Mouse (Mus musculus) thymus, adult 2 months (tissue): ENCODE measurements around the gene Pnpla2. TPM values are rescaled to one million over a fixed set of nuclear protein-coding genes. Genes with fewer than 3 reads are reported as not detected.
A peak's percentile ranks its signal among the peaks of the same experiment; 100 is the strongest.
"Not testable (repeated sequence)": the region's sequence is repeated elsewhere in the genome, so short reads cannot be mapped to it uniquely, and the experiment has no call there.

Source experiments
- DNase-seq: peaks from one replicate; pipeline ENCODE4 v3.0.0; 2021
- H3K27ac ChIP-seq: fragments of 200-500 bp; 2 replicates; pipeline ENCODE4 v1.5.1; 2012; ENCODE audit warnings: low read length, control low read depth; ENCODE audit not compliant: control insufficient read depth, insufficient read depth
- H3K27me3 ChIP-seq: fragments of 200-500 bp; 2 replicates; pipeline ENCODE4 v1.6.1; 2012; ENCODE audit warnings: mild to moderate bottlenecking, low read length, moderate library complexity, mixed read lengths; ENCODE audit not compliant: control insufficient read depth, insufficient read depth
- H3K36me3 ChIP-seq: fragments of 200-500 bp; 2 replicates; pipeline ENCODE4 v1.6.1; 2012; ENCODE audit warnings: mild to moderate bottlenecking, low read length, moderate library complexity; ENCODE audit not compliant: control insufficient read depth, insufficient read depth
- H3K4me1 ChIP-seq: fragments of 200-500 bp; replicated peaks from 2 replicates; pipeline ENCODE4 v1.6.1; 2012; ENCODE audit warnings: low read length; ENCODE audit not compliant: control insufficient read depth, insufficient read depth
- H3K4me3 ChIP-seq: fragments of 200-500 bp; 2 replicates; pipeline ENCODE4 v1.5.1; 2012; ENCODE audit warnings: mild to moderate bottlenecking, low read length, control low read depth, moderate library complexity; ENCODE audit not compliant: control insufficient read depth, insufficient read depth
- CTCF ChIP-seq: fragments of 200-500 bp; IDR thresholded peaks from 2 replicates; pipeline ENCODE4 v1.5.1; 2012; ENCODE audit warnings: mild to moderate bottlenecking, control low read depth, low read length, moderate library complexity, borderline replicate concordance; ENCODE audit not compliant: control insufficient read depth, poor library complexity, insufficient read depth; ENCODE audit errors: extremely low read depth
- POLR2A ChIP-seq: fragments of 200-500 bp; IDR thresholded peaks from 2 replicates; pipeline ENCODE4 v1.6.1; 2012; ENCODE audit warnings: mild to moderate bottlenecking, low read length, control low read depth, moderate library complexity; ENCODE audit not compliant: control insufficient read depth, poor library complexity, insufficient read depth; ENCODE audit errors: extremely low read depth
- WGBS: fragments of 180-500 bp; shearing (Covaris S2); methylation state at CpG from one replicate; pipeline ENCODE4 v1.1.7; 2018; 5-methylcytosine and 5-hydroxymethylcytosine counted together
- polyA plus RNA-seq: library from polyadenylated mRNA; depleted of rRNA; stranded (reverse); fragments of >200 nt; gene quantifications from 2 replicates; pipeline ENCODE4 v1.2.3, GENCODE M21; 2012; rRNA removed

Gene Pnpla2
- 256 and 296 TPM in 2 replicates for polyA plus RNA-seq

DNA sequence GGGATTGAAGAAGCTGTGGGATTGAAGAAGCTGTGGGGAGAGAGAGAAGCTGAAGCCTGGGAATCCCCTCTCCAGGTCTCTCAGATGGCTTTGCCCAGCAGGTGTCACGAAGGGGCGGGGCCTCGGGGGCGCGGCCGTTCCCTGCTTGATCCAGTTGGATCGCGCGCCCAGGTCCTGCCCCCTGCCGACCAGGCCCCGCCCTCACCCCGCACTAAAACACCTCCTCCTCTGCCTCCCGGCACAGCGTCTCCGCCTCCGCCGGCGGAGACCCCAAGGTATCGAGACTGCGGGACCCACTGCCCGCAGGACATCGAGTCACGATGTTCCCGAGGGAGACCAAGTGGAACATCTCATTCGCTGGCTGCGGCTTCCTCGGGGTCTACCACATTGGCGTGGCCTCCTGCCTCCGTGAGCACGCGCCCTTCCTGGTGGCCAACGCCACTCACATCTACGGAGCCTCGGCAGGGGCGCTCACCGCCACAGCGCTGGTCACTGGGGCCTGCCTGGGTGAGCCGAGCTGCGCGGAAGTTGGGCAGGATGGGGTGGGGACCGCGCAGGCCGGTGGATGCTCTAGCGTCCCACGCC is at the start of gene Pnpla2:
Pnpla2 (plus strand) TSS at position 232 of the 585 bp plus-strand sequence.
- 0 out of 2 replicates have a peak, but pooled peaks have one; percentile 42 for TF ChIP-seq CTCF
- TF ChIP-seq POLR2A: peak; percentile 94
- DNase-seq: peak; percentile 96
- H3K4me1 ChIP-seq: peaks cover 20% of the 10 kb centered on the region
- H3K27ac ChIP-seq: peak within 1 kb of the TSS; percentile 11; the same call in 1 of the 2 replicates
- under 1% methylated on average over 44 of the region's 45 CpGs for WGBS
- H3K4me3 ChIP-seq: peak within 1 kb of the TSS; percentile 67
- H3K27me3 ChIP-seq: no peaks in the 10 kb centered on the region
- no peaks in the 10 kb centered on the region for H3K36me3 ChIP-seq

DNA sequence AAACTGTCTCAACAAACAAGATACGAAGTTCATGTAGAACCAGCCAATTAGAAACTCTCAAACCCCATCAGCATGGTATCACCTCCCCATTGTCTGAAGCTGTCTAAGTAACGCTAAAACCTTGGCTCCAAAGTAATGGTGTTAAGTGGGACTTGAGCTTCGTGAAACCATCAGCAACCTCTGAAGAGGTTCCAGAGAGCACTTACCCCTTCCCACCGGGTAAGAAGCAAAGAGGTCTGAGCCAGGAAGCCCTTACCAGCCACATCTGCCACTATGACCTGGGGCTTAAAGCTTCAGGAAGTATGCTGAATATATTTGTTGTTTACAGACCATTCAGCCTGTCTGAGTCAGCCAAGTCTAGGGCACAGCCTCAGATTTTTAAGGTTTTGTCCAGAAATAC is 49.5 kb upstream of the Pnpla2 start:
- DNase-seq: no peak
- Histone ChIP-seq H3K36me3 (peaks cover 22% of the 10 kb centered on the region), H3K27ac (no peak overlapping the region), H3K4me1 (peaks cover 3% of the 10 kb centered on the region; the same call in 1 of the 2 replicates), H3K27me3 (no peaks in the 10 kb centered on the region), H3K4me3 (no peak overlapping the region)
- WGBS: 82% methylated on average over 4 of the region's 4 CpGs
- TF ChIP-seq POLR2A (no peak), CTCF (no peak)

DNA sequence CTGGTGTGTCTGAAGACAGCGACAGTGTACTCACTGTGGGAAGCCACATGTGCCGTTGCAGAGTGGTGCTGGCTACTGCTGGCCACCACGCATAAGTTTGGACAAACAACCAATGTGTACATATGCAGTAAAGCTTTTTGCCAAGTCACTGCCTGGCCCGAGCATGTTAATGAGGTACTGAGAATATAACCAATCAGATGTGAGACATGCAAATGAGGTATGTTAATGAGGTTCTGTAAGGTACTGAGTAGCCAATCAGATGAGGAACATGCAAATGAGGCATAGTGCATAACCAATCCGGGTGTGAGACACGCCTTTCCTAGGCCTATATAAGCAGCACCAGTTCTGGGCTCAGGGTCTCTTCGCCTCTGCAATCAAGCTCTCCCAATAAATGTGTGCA is 47.3 kb upstream of the Pnpla2 start:
- not testable (repeated sequence) for H3K27ac ChIP-seq, H3K4me3 ChIP-seq, H3K36me3 ChIP-seq, H3K27me3 ChIP-seq, DNase-seq, H3K4me1 ChIP-seq
- over 99% methylated on average over 7 of the region's 7 CpGs for WGBS

GRCm38 (mm10) chr7:141408833-141409232 is 46.2 kb upstream of the Pnpla2 start:
- Histone ChIP-seq H3K27me3 (no peaks in the 10 kb centered on the region), H3K36me3 (peaks cover 4% of the 10 kb centered on the region; the same call in 1 of the 2 replicates), H3K4me3 (no peak overlapping the region), H3K4me1 (peaks cover 11% of the 10 kb centered on the region), H3K27ac (no peak overlapping the region)
- peak; percentile 79 for DNase-seq
- WGBS: 24% methylated on average over 11 of the region's 11 CpGs
- TF ChIP-seq POLR2A (no peak), CTCF (peak; percentile 86)

DNA sequence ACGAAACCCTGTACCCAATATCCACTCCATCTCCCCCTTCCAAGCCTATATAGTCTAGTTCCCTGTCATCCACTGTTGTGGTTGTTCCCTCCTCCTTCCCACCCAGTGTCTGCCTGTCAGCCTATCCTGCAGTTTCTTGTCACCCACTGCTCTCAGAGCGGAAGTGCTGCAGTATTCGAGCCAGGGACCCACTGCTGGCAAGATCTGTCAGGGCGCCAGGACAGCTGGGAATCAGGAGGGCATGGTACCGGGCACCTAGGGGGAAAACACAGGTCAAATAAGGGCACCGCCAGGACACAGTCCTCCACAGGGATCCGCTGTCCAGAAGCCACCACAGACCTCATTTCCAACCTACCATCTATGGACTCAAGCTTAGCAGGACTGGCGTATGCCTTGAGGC is 44.4 kb upstream of the Pnpla2 start:
- H3K4me1 ChIP-seq: peaks cover 15% of the 10 kb centered on the region
- no peak for DNase-seq
- H3K27ac ChIP-seq: no peak overlapping the region
- 97% methylated on average over 8 of the region's 8 CpGs for WGBS
- H3K27me3 ChIP-seq: no peaks in the 10 kb centered on the region
- TF ChIP-seq CTCF (no peak), POLR2A (no peak)
- no peak overlapping the region for H3K4me3 ChIP-seq
- H3K36me3 ChIP-seq: peaks cover 4% of the 10 kb centered on the region; the same call in 1 of the 2 replicates

GRCm38 (mm10) chr7:141411667-141412066 is 43.3 kb upstream of the Pnpla2 start:
- H3K36me3 ChIP-seq: peaks cover 4% of the 10 kb centered on the region; the same call in 1 of the 2 replicates
- no peaks in the 10 kb centered on the region for H3K27me3 ChIP-seq
- 96% methylated on average over 1 of the region's 1 CpGs for WGBS
- H3K4me1 ChIP-seq: peaks cover 15% of the 10 kb centered on the region
- no peak for DNase-seq
- no peak overlapping the region for H3K4me3 ChIP-seq
- no peak overlapping the region for H3K27ac ChIP-seq
- TF ChIP-seq POLR2A: no peak
- no peak for TF ChIP-seq CTCF

DNA sequence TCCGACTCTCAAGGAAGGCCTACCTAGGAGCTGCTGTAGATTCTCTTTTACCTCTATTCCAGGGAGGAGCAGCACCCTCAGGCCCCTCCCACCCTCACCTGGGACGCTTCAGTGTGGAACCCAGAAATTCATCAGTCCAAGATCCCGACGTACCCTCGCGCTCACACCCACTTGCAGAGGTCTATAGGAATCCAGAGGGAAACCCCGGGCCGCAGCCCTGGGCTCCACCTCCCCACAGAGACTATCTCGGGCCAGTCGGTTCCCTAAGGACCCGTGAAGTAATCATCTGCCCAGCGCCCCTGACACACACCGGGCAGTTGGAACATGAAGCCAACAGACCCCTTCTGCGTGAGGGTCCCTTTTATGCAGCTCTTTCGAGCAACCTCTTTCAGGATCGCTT is 41.7 kb upstream of the Pnpla2 start:
- Histone ChIP-seq H3K4me3 (peak overlapping the region; percentile 94), H3K27ac (peak overlapping the region; percentile 14; the same call in 1 of the 2 replicates), H3K36me3 (peaks cover 4% of the 10 kb centered on the region; the same call in 1 of the 2 replicates), H3K27me3 (no peaks in the 10 kb centered on the region), H3K4me1 (peaks cover 15% of the 10 kb centered on the region)
- peak; percentile 18 for DNase-seq
- no peak for TF ChIP-seq POLR2A
- no peak for TF ChIP-seq CTCF
- WGBS: 6% methylated on average over 16 of the region's 16 CpGs
